Mouse (Mus musculus): ENCODE data around the gene Sestd1.

GRCm38 (mm10) chr2:77157546-77157945 lies 122.8 kb downstream of the Sestd1 start:
- no peak for TF ChIP-seq POLR2A (IDR thresholded peaks at IDR 0.05; ENCODE audit: borderline replicate concordance, extremely low read depth, insufficient read depth, insufficient read length, poor library complexity, severe bottlenecking)
- TF ChIP-seq CTCF (IDR thresholded peaks at IDR 0.05; ENCODE audit: borderline replicate concordance, extremely low read depth, insufficient read depth, insufficient read length), result no peak

Measured in brain, embryonic 14.5 days (tissue).